Mouse (Mus musculus) midbrain, embryonic 14.5 days (tissue): ENCODE measurements at regions not wholly inside any gene's neighbourhood (a gene's known extent, or its start where the extent isn't known, plus 50 kb on each side); places are given as distances from the start of the nearest gene placed in this dataset.

Experiments
- ATAC-seq: fragments of 200-750 bp; cut with Nextera tagmentation; 2 replicates; pipeline ENCODE4 v1.8.0; 2017; ENCODE audit warnings: moderate number of reproducible peaks, moderate library complexity; ENCODE audit not compliant: low FRiP score, low TSS enrichment
- DNase-seq: peaks from one replicate; pipeline ENCODE4 v3.0.0-alpha.2; 2015
- H3K27ac ChIP-seq: fragments of 300-500 bp; sonication (generic); replicated peaks from 2 replicates; pipeline ENCODE4 v1.5.1; 2014; ENCODE audit warnings: mild to moderate bottlenecking, low read depth, low read length, moderate library complexity
- H3K27me3 ChIP-seq: fragments of 300-500 bp; sonication (generic); 2 replicates; pipeline ENCODE4 v1.6.1; 2014; ENCODE audit warnings: low read length, control low read depth, mixed read lengths; ENCODE audit not compliant: control insufficient read depth, insufficient read depth
- H3K36me3 ChIP-seq: fragments of 300-500 bp; sonication (generic); 2 replicates; pipeline ENCODE4 v1.6.1; 2014; ENCODE audit warnings: low read length, control low read depth; ENCODE audit not compliant: control insufficient read depth, insufficient read depth
- H3K4me1 ChIP-seq: fragments of 300-500 bp; sonication (generic); 2 replicates; pipeline ENCODE4 v1.6.1; 2014; ENCODE audit warnings: mild to moderate bottlenecking, antibody characterized with exemption, low read length, control low read depth; ENCODE audit not compliant: control insufficient read depth, insufficient read depth
- H3K4me2 ChIP-seq: fragments of 300-500 bp; sonication (generic); 2 replicates; pipeline ENCODE4 v1.6.1; 2014; ENCODE audit warnings: mild to moderate bottlenecking, low read length, moderate library complexity
- H3K4me3 ChIP-seq: fragments of 300-500 bp; sonication (generic); replicated peaks from 2 replicates; pipeline ENCODE4 v1.5.1; 2014; ENCODE audit warnings: low read depth, low read length
- H3K9ac ChIP-seq: fragments of 300-500 bp; sonication (generic); replicated peaks from 2 replicates; pipeline ENCODE4 v1.6.1; 2014; ENCODE audit warnings: mild to moderate bottlenecking, low read length, moderate library complexity
- H3K9me3 ChIP-seq: fragments of 300-500 bp; sonication (generic); 2 replicates; pipeline ENCODE4 v1.6.1; 2016; ENCODE audit warnings: low read length, control low read depth, mixed read lengths; ENCODE audit not compliant: control insufficient read depth
- WGBS: fragments of 180-500 bp; shearing (Covaris S2); extraction: QIAGEN DNeasy Blood & Tissue Kit; methylation state at CpG from one replicate; pipeline ENCODE4 v1.1.7; 2014; 5-methylcytosine and 5-hydroxymethylcytosine counted together

- WGBS: 88% methylated on average over 4 of the region's 4 CpGs
- H3K27me3 ChIP-seq: no peaks in the 10 kb centered on the region
- no peak overlapping the region for H3K4me3 ChIP-seq
- DNase-seq (no peak), ATAC-seq (no peak)
- H3K4me2 ChIP-seq: no peak overlapping the region
- H3K4me1 ChIP-seq: no peaks in the 10 kb centered on the region
- H3K9me3 ChIP-seq: no peaks in the 10 kb centered on the region
- no peak overlapping the region for H3K9ac ChIP-seq
- no peak overlapping the region for H3K27ac ChIP-seq
- H3K36me3 ChIP-seq: no peaks in the 10 kb centered on the region
Observed at GRCm38 (mm10) chr14:47795062-47795461, 146.8 kb downstream of the Ktn1 start.

GRCm38 (mm10) chr14:47798203-47798602 is 150.0 kb downstream of the Ktn1 start:
- no peak overlapping the region for H3K4me3 ChIP-seq
- H3K36me3 ChIP-seq: no peaks in the 10 kb centered on the region
- no peak overlapping the region for H3K4me2 ChIP-seq
- H3K27ac ChIP-seq: no peak overlapping the region
- 74% methylated on average over 3 of the region's 3 CpGs for WGBS
- no peak for ATAC-seq
- no peak overlapping the region for H3K9ac ChIP-seq
- no peaks in the 10 kb centered on the region for H3K4me1 ChIP-seq
- no peaks in the 10 kb centered on the region for H3K9me3 ChIP-seq
- H3K27me3 ChIP-seq: no peaks in the 10 kb centered on the region
- DNase-seq: no peak

- Histone ChIP-seq H3K27ac (no peak overlapping the region), H3K4me1 (no peaks in the 10 kb centered on the region), H3K4me3 (no peak overlapping the region), H3K9ac (no peak overlapping the region), H3K4me2 (no peak overlapping the region), H3K9me3 (no peaks in the 10 kb centered on the region), H3K36me3 (no peaks in the 10 kb centered on the region), H3K27me3 (no peaks in the 10 kb centered on the region)
- 64% methylated on average over 2 of the region's 2 CpGs for WGBS
- no peak for ATAC-seq
- DNase-seq: no peak
Observed at GRCm38 (mm10) chr14:47799564-47799963, 151.3 kb downstream of the Ktn1 start.

GRCm38 (mm10) chr14:47805202-47805601 is 157.0 kb downstream of the Ktn1 start:
- Histone ChIP-seq H3K27ac (no peak overlapping the region), H3K4me1 (peaks cover 23% of the 10 kb centered on the region), H3K27me3 (no peaks in the 10 kb centered on the region), H3K9ac (no peak overlapping the region), H3K4me3 (no peak overlapping the region), H3K9me3 (no peaks in the 10 kb centered on the region), H3K4me2 (no peak overlapping the region), H3K36me3 (no peaks in the 10 kb centered on the region)
- DNase-seq: no peak
- 71% methylated on average over 1 of the region's 1 CpGs for WGBS
- no peak for ATAC-seq

GRCm38 (mm10) chr14:47805771-47806535 is 157.7 kb downstream of the Ktn1 start:
- Histone ChIP-seq H3K27ac (no peak overlapping the region), H3K27me3 (no peaks in the 10 kb centered on the region), H3K36me3 (no peaks in the 10 kb centered on the region), H3K9me3 (no peaks in the 10 kb centered on the region), H3K9ac (no peak overlapping the region), H3K4me1 (peaks cover 23% of the 10 kb centered on the region), H3K4me3 (no peak overlapping the region), H3K4me2 (no peak overlapping the region)
- 9% methylated on average over 9 of the region's 9 CpGs for WGBS
- DNase-seq: peak; percentile 79
- peak; percentile 81; the same call in 1 of the 2 replicates for ATAC-seq

GRCm38 (mm10) chr14:47808097-47808910 is 160.1 kb downstream of the Ktn1 start:
- H3K27ac ChIP-seq: no peak overlapping the region
- H3K9ac ChIP-seq: no peak overlapping the region
- no peak overlapping the region for H3K4me3 ChIP-seq
- H3K4me2 ChIP-seq: no peak overlapping the region
- 3% methylated on average over 10 of the region's 10 CpGs for WGBS
- DNase-seq (peak; percentile 49), ATAC-seq (peak; percentile 48; the same call in 1 of the 2 replicates)
- no peaks in the 10 kb centered on the region for H3K36me3 ChIP-seq
- no peaks in the 10 kb centered on the region for H3K9me3 ChIP-seq
- peaks cover 28% of the 10 kb centered on the region for H3K4me1 ChIP-seq
- H3K27me3 ChIP-seq: no peaks in the 10 kb centered on the region

GRCm38 (mm10) chr14:47818224-47818623 is 170.0 kb downstream of the Ktn1 start:
- no peaks in the 10 kb centered on the region for H3K9me3 ChIP-seq
- 82% methylated on average over 3 of the region's 3 CpGs for WGBS
- H3K27me3 ChIP-seq: no peaks in the 10 kb centered on the region
- H3K4me3 ChIP-seq: no peak overlapping the region
- H3K9ac ChIP-seq: no peak overlapping the region
- ATAC-seq (no peak), DNase-seq (no peak)
- H3K36me3 ChIP-seq: no peaks in the 10 kb centered on the region
- H3K4me1 ChIP-seq: no peaks in the 10 kb centered on the region
- H3K27ac ChIP-seq: no peak overlapping the region
- H3K4me2 ChIP-seq: no peak overlapping the region

- Histone ChIP-seq H3K36me3 (no peaks in the 10 kb centered on the region), H3K27ac (no peak overlapping the region), H3K4me1 (no peaks in the 10 kb centered on the region), H3K9ac (no peak overlapping the region), H3K4me2 (no peak overlapping the region), H3K9me3 (no peaks in the 10 kb centered on the region), H3K4me3 (no peak overlapping the region), H3K27me3 (no peaks in the 10 kb centered on the region)
- ATAC-seq: no peak
- WGBS: 64% methylated on average over 3 of the region's 3 CpGs
- DNase-seq: no peak
Observed at GRCm38 (mm10) chr14:47818641-47819040, 170.4 kb downstream of the Ktn1 start.
